Mouse (Mus musculus) spleen, adult 2 months (tissue): ENCODE data around the gene Dusp12.

Source experiments
- CTCF ChIP-seq: fragments of 200-500 bp; IDR thresholded peaks from 2 replicates; pipeline ENCODE4 v1.5.1; 2011; ENCODE audit warnings: mild to moderate bottlenecking, inconsistent platforms; ENCODE audit not compliant: insufficient read depth, insufficient read length, insufficient replicate concordance; ENCODE audit errors: extremely low read depth
- POLR2A ChIP-seq: fragments of 200-500 bp; IDR thresholded peaks from 2 replicates; pipeline ENCODE4 v1.6.1; 2011; ENCODE audit warnings: low read depth, low read length, inconsistent platforms

GRCm38 (mm10) chr1:170915657-170916056, 30.3 kb upstream of the Dusp12 start:
- TF ChIP-seq POLR2A (no peak), CTCF (no peak)
